Mouse (Mus musculus) ES-Bruce4 (cell line): ENCODE results near the gene Olfr979. TPM values are rescaled to one million over a fixed set of nuclear protein-coding genes. Genes with fewer than 3 reads are reported as not detected.

Source experiments
- H3K27ac ChIP-seq: 2 replicates; pipeline ENCODE4 v1.5.1; 2012; ENCODE audit warnings: low read length, inconsistent platforms; ENCODE audit not compliant: insufficient read depth
- H3K27me3 ChIP-seq: 2 replicates; pipeline ENCODE4 v1.6.1; 2012; ENCODE audit warnings: mild to moderate bottlenecking, low read length, inconsistent platforms; ENCODE audit not compliant: control insufficient read depth, poor library complexity, insufficient read depth, severe bottlenecking
- H3K36me3 ChIP-seq: 2 replicates; pipeline ENCODE4 v1.6.1; 2012; ENCODE audit warnings: inconsistent platforms, mild to moderate bottlenecking, low read length, moderate library complexity; ENCODE audit not compliant: control insufficient read depth, poor library complexity, insufficient read depth, severe bottlenecking
- H3K4me1 ChIP-seq: one replicate; pipeline ENCODE4 v1.8.1; 2011; ENCODE audit warnings: low read length; ENCODE audit not compliant: control insufficient read depth, insufficient read depth
- H3K4me3 ChIP-seq: 2 replicates; pipeline ENCODE4 v1.5.1; 2011; ENCODE audit warnings: low read depth, mild to moderate bottlenecking, low read length
- H3K9ac ChIP-seq: 2 replicates; pipeline ENCODE4 v1.6.1; 2012; ENCODE audit warnings: low read depth, mild to moderate bottlenecking, inconsistent platforms; ENCODE audit not compliant: poor library complexity, severe bottlenecking
- H3K9me3 ChIP-seq: replicated peaks from 2 replicates; pipeline ENCODE4 v1.6.1; 2012; ENCODE audit warnings: mild to moderate bottlenecking, low read length, inconsistent platforms; ENCODE audit not compliant: control insufficient read depth, poor library complexity, insufficient read depth, severe bottlenecking
- CTCF ChIP-seq: IDR thresholded peaks from one replicate; pipeline ENCODE4 v1.8.1; 2011; ENCODE audit warnings: low read depth, low read length
- EP300 ChIP-seq: IDR thresholded peaks from 2 replicates; pipeline ENCODE4 v1.6.1; 2011; ENCODE audit warnings: low read depth, low read length; ENCODE audit not compliant: insufficient read depth
- POLR2A ChIP-seq: IDR thresholded peaks from one replicate; pipeline ENCODE4 v1.8.1; 2011; ENCODE audit warnings: low read length; ENCODE audit not compliant: insufficient read depth
- polyA plus RNA-seq: library from polyadenylated mRNA; stranded (reverse); fragments of >200 nt; gene quantifications from 2 replicates; pipeline ENCODE4 v1.2.4, GENCODE M21; 2011; ENCODE audit warnings: low read depth; ENCODE audit not compliant: missing spikeins, insufficient read depth, insufficient read length

Olfr979 gene
- polyA plus RNA-seq, 1 experiment, result not detected

- no peak within 1 kb of the TSS for H3K9ac ChIP-seq
- no peaks in the 10 kb centered on the region for H3K9me3 ChIP-seq
- TF ChIP-seq POLR2A, result no peak
- TF ChIP-seq EP300, result no peak
- TF ChIP-seq CTCF, result no peak
- H3K27me3 ChIP-seq, result no peaks in the 10 kb centered on the region
- no peaks in the 10 kb centered on the region for H3K36me3 ChIP-seq
- H3K4me1 ChIP-seq, result no peaks in the 10 kb centered on the region
- H3K27ac ChIP-seq, result no peak within 1 kb of the TSS
- no peak within 1 kb of the TSS for H3K4me3 ChIP-seq
Measured at GRCm38 (mm10) chr9:39951946-39952345, 51.3 kb downstream of the Olfr979 start, which contains the start of gene Olfr975. TSS of gene Olfr975 (minus strand) at chr9:39952046.

Other genes with a start within 250 kb of the Olfr979 start
- not detected in 2 replicates for gene Olfr968, start 220.2 kb downstream of the Olfr979 start, polyA plus RNA-seq
- not detected in 2 replicates for gene Olfr969, start 212.5 kb downstream of the Olfr979 start, polyA plus RNA-seq
- not detected in 2 replicates for gene Olfr970, start 194.6 kb downstream of the Olfr979 start, polyA plus RNA-seq
- not detected in 2 replicates for gene Olfr971, start 166.6 kb downstream of the Olfr979 start, polyA plus RNA-seq
- gene Olfr972, start 137.0 kb downstream of the Olfr979 start, polyA plus RNA-seq, result not detected in 2 replicates
- not detected in 2 replicates for gene Olfr229, start 96.1 kb downstream of the Olfr979 start, polyA plus RNA-seq
- not detected in 2 replicates for gene Olfr974, start 66.0 kb downstream of the Olfr979 start, polyA plus RNA-seq
- 0.36 TPM in 1 of 2 replicates, not detected in the other for gene Olfr975, start 51.4 kb downstream of the Olfr979 start, polyA plus RNA-seq
- gene Olfr976, start 42.3 kb downstream of the Olfr979 start, polyA plus RNA-seq, result 0.19 TPM in 1 of 2 replicates, not detected in the other
- gene Olfr978, start 11.4 kb downstream of the Olfr979 start, polyA plus RNA-seq, result not detected in 2 replicates
- gene Olfr980, start 6.1 kb upstream of the Olfr979 start, polyA plus RNA-seq, result not detected in 2 replicates
- 0.15 TPM in 1 of 2 replicates, not detected in the other for gene Olfr981, start 18.0 kb upstream of the Olfr979 start, polyA plus RNA-seq
- not detected in 2 replicates for gene Olfr982, start 70.4 kb upstream of the Olfr979 start, polyA plus RNA-seq
- gene Olfr983, start 90.1 kb upstream of the Olfr979 start, polyA plus RNA-seq, result 0.16 and 0.21 TPM in 2 replicates
- 0.42 and 0.43 TPM in 2 replicates for gene Olfr984, start 110.7 kb upstream of the Olfr979 start, polyA plus RNA-seq
- gene Olfr985, start 126.7 kb upstream of the Olfr979 start, polyA plus RNA-seq, result 0.64 and 0.87 TPM in 2 replicates
- not detected in 2 replicates for gene Tmem225, start 144.7 kb upstream of the Olfr979 start, polyA plus RNA-seq
- not detected in 2 replicates for gene Olfr986, start 177.5 kb upstream of the Olfr979 start, polyA plus RNA-seq
- 2.5 and 2.6 TPM in 2 replicates for gene Zfp202, start 188.9 kb upstream of the Olfr979 start, polyA plus RNA-seq